Mouse (Mus musculus) stomach, postnatal 0 days (tissue): Measurements from ENCODE around the gene Lrrc28.

Experiments
- CTCF ChIP-seq: IDR thresholded peaks from 2 replicates; pipeline ENCODE4 v1.5.1; 2016; ENCODE audit warnings: antibody characterized with exemption, low read depth, mild to moderate bottlenecking, moderate library complexity
- EP300 ChIP-seq: optimal IDR thresholded peaks from 2 replicates; pipeline ENCODE3; 2016; ENCODE audit warnings: antibody characterized with exemption

DNA sequence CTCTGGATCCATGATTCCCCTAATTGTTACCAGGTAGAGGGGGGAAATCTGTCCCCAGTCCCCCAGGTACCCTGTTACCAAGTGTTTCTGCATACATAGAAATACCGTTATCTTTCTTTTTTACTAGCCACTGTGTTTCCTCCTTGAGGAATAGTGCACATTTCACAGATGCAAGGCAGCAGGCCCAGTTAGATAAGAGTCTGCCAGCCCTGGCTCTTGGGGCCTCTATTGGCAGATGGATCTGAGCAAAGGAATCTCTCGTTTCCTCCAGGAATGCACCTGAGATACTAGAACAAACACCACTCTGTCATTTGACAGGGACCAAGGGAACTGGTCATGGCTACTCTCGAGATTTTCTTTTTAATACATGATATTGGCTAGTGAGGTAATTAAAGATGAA is 47.1 kb upstream of the Lrrc28 start:
- no peak for TF ChIP-seq CTCF
- no peak for TF ChIP-seq EP300
